Mouse (Mus musculus) MEL (cell line): ENCODE measurements at regions not wholly inside any gene's neighbourhood (a gene's known extent, or its start where the extent isn't known, plus 50 kb on each side); places are given as distances from the start of the nearest gene placed in this dataset.

Experiments used
- CHD1 ChIP-seq: IDR thresholded peaks from 2 replicates; pipeline ENCODE4 v1.6.1; 2012; ENCODE audit warnings: low read depth, mild to moderate bottlenecking, inconsistent platforms, low read length, improper control_type of control experiment
- CHD2 ChIP-seq: IDR thresholded peaks from 2 replicates; pipeline ENCODE4 v1.6.1; 2011; ENCODE audit warnings: low read length, improper control_type of control experiment
- CTCF ChIP-seq, 3 experiments: IDR thresholded peaks in 2 of 3; conservative IDR thresholded peaks in 1 of 3; 2 replicates each; pipeline ENCODE4 v1.5.1; 2011 to 2012; ENCODE audit warnings: low read length in 3 of 3, low read depth in 2 of 3, mild to moderate bottlenecking in 2 of 3, improper control_type of control experiment in 1 of 3, inconsistent platforms in 1 of 3, mixed read lengths in 1 of 3, moderate library complexity in 1 of 3; ENCODE audit not compliant: control insufficient read depth in 1 of 3, insufficient read depth in 1 of 3, poor library complexity in 1 of 3, severe bottlenecking in 1 of 3
- GATA1 ChIP-seq: IDR thresholded peaks from 2 replicates; pipeline ENCODE4 v1.6.1; 2011; ENCODE audit warnings: low read depth, low read length, improper control_type of control experiment
- MAZ ChIP-seq: IDR thresholded peaks from 2 replicates; pipeline ENCODE4 v1.6.1; 2012; ENCODE audit warnings: low read depth, mild to moderate bottlenecking, inconsistent platforms, low read length, improper control_type of control experiment
- MEF2A ChIP-seq: IDR thresholded peaks from 2 replicates; pipeline ENCODE4 v1.6.1; 2014; ENCODE audit warnings: low read depth, mild to moderate bottlenecking, inconsistent platforms, low read length, improper control_type of control experiment; ENCODE audit not compliant: poor library complexity, insufficient replicate concordance, severe bottlenecking; ENCODE audit errors: extremely low read depth
- POLR2A ChIP-seq, 2 experiments: IDR thresholded peaks; 2 replicates each; pipeline ENCODE4 v1.6.1; 2011 to 2012; ENCODE audit warnings: low read length in 2 of 2, mild to moderate bottlenecking in 2 of 2, control low read depth in 1 of 2, improper control_type of control experiment in 1 of 2, low read depth in 1 of 2, moderate library complexity in 1 of 2; ENCODE audit not compliant: control insufficient read depth in 1 of 2, insufficient read depth in 1 of 2, poor library complexity in 1 of 2
- RAD21 ChIP-seq: IDR thresholded peaks from 2 replicates; pipeline ENCODE4 v1.6.1; 2011; ENCODE audit warnings: mild to moderate bottlenecking, low read depth, low read length, improper control_type of control experiment
- UBTF ChIP-seq: IDR thresholded peaks from 2 replicates; pipeline ENCODE4 v1.6.1; 2012; ENCODE audit warnings: low read depth, mild to moderate bottlenecking, inconsistent platforms, low read length, improper control_type of control experiment, moderate library complexity, borderline replicate concordance; ENCODE audit not compliant: insufficient read depth
- ZC3H11A ChIP-seq: IDR thresholded peaks from 2 replicates; pipeline ENCODE4 v1.6.1; 2012; ENCODE audit warnings: low read depth, mild to moderate bottlenecking, inconsistent platforms, low read length, improper control_type of control experiment

GRCm38 (mm10) chr19:15667889-15668623, 279.1 kb downstream of the Psat1 start:
- TF ChIP-seq UBTF (no peak), CTCF (IDR thresholded peaks at IDR 0.05 in 2 of 3, conservative IDR thresholded peaks at IDR 0.05 in 1 of 3; ENCODE audit: control insufficient read depth in 1 of 3, insufficient read depth in 1 of 3, low read depth in 2 of 3, low read length in 3 of 3, poor library complexity in 1 of 3, severe bottlenecking in 1 of 3) (no peak), ZC3H11A (no peak), CHD1 (no peak), RAD21 (no peak), POLR2A (IDR thresholded peaks at IDR 0.05; ENCODE audit: control insufficient read depth in 1 of 2, insufficient read depth in 1 of 2, low read depth in 1 of 2, low read length in 2 of 2, poor library complexity in 1 of 2) (no peak), CHD2 (no peak), GATA1 (no peak), MEF2A (no peak), MAZ (no peak)
